Mouse (Mus musculus) brain, embryonic 14.5 days (tissue): ENCODE measurements around the gene Zfp697.

Source experiments
- CTCF ChIP-seq: fragments of 200-500 bp; IDR thresholded peaks from 2 replicates; pipeline ENCODE4 v1.5.1; 2012; ENCODE audit warnings: inconsistent platforms, mild to moderate bottlenecking, moderate library complexity, borderline replicate concordance; ENCODE audit not compliant: insufficient read depth, insufficient read length; ENCODE audit errors: extremely low read depth
- POLR2A ChIP-seq: fragments of 200-500 bp; IDR thresholded peaks from 2 replicates; pipeline ENCODE4 v1.6.1; 2012; ENCODE audit warnings: mild to moderate bottlenecking, inconsistent platforms, borderline replicate concordance; ENCODE audit not compliant: poor library complexity, insufficient read depth, insufficient read length, severe bottlenecking; ENCODE audit errors: extremely low read depth

- no peak for TF ChIP-seq POLR2A
- TF ChIP-seq CTCF: no peak
Measured at GRCm38 (mm10) chr3:98356026-98356365, 26.3 kb upstream of the Zfp697 start.
